Mouse (Mus musculus) heart, embryonic 16.5 days (tissue): ENCODE measurements around the gene Ssh1. TPM values are rescaled to one million over a fixed set of nuclear protein-coding genes. Genes with fewer than 3 reads are reported as not detected.

Source experiments
- ATAC-seq: fragments of 200-750 bp; cut with Nextera tagmentation; replicated peaks from 2 replicates; pipeline ENCODE4 v1.8.0; 2017; ENCODE audit warnings: moderate number of reproducible peaks; ENCODE audit not compliant: insufficient read depth, low FRiP score; ENCODE audit errors: extremely low read depth
- H3K27ac ChIP-seq: fragments of 300-500 bp; sonication (generic); 2 replicates; pipeline ENCODE4 v1.5.1; 2014; ENCODE audit warnings: mild to moderate bottlenecking, low read length, control low read depth, moderate library complexity
- H3K27me3 ChIP-seq: fragments of 300-500 bp; sonication (generic); 2 replicates; pipeline ENCODE4 v1.6.1; 2014; ENCODE audit warnings: low read length, mixed read lengths; ENCODE audit not compliant: control insufficient read depth, insufficient read depth
- H3K36me3 ChIP-seq: fragments of 300-500 bp; sonication (generic); 2 replicates; pipeline ENCODE4 v1.6.1; 2014; ENCODE audit not compliant: control insufficient read depth, insufficient read depth
- H3K4me1 ChIP-seq: fragments of 300-500 bp; sonication (generic); 2 replicates; pipeline ENCODE4 v1.6.1; 2014; ENCODE audit warnings: low read length, mixed read lengths; ENCODE audit not compliant: control insufficient read depth, insufficient read depth
- H3K4me2 ChIP-seq: fragments of 300-500 bp; sonication (generic); 2 replicates; pipeline ENCODE4 v1.6.1; 2014; ENCODE audit warnings: low read depth, mild to moderate bottlenecking, control low read depth, low read length
- H3K4me3 ChIP-seq: fragments of 300-500 bp; sonication (generic); 2 replicates; pipeline ENCODE4 v1.5.1; 2014; ENCODE audit warnings: mild to moderate bottlenecking, control low read depth, low read length
- H3K9ac ChIP-seq: fragments of 300-500 bp; sonication (generic); 2 replicates; pipeline ENCODE4 v1.6.1; 2014; ENCODE audit warnings: low read length, control low read depth
- H3K9me3 ChIP-seq: fragments of 300-500 bp; sonication (generic); replicated peaks from 2 replicates; pipeline ENCODE4 v1.6.1; 2016; ENCODE audit warnings: low read length; ENCODE audit not compliant: control insufficient read depth
- WGBS: fragments of 180-500 bp; shearing (Covaris S2); extraction: QIAGEN DNeasy Blood & Tissue Kit; methylation state at CpG from one replicate; pipeline ENCODE4 v1.1.7; 2014; 5-methylcytosine and 5-hydroxymethylcytosine counted together
- polyA plus RNA-seq: library from polyadenylated mRNA; unstranded; fragments of >200 nt; fragmentation: Nextera tagmentation; extraction: Ambion mirVana; gene quantifications from 2 replicates; pipeline ENCODE4 v1.2.1, GENCODE M21; 2015

Gene Ssh1
- polyA plus RNA-seq, 1 experiment from 2014 or later, result 8.6 TPM

- peaks cover 22% of the 10 kb centered on the region for H3K4me1 ChIP-seq
- H3K36me3 ChIP-seq, result peaks cover 18% of the 10 kb centered on the region
- peak overlapping the region; percentile 50 for H3K27ac ChIP-seq
- H3K4me3 ChIP-seq, result no peak overlapping the region
- no peak overlapping the region for H3K4me2 ChIP-seq
- 41% methylated on average over 7 of the region's 7 CpGs for WGBS
- H3K27me3 ChIP-seq, result no peaks in the 10 kb centered on the region
- no peak; the same call in 1 of the 2 replicates for ATAC-seq
- no peaks in the 10 kb centered on the region for H3K9me3 ChIP-seq
- H3K9ac ChIP-seq, result 0 out of 2 replicates have a peak overlapping the region, but pooled peaks have one; percentile 35
These were observed 56.0 kb downstream of the Ssh1 start for GRCm38 (mm10) chr5:113937650-113938049.

- H3K4me2 ChIP-seq, result peak overlapping the region; percentile 25; the same call in 1 of the 2 replicates
These were observed 59.8 kb downstream of the Ssh1 start for GRCm38 (mm10) chr5:113933889-113934288.

GRCm38 (mm10) chr5:113933480-113933879, 60.2 kb downstream of the Ssh1 start:
- no peaks in the 10 kb centered on the region for H3K27me3 ChIP-seq
- no peaks in the 10 kb centered on the region; the same call in none of the 2 replicates for H3K9me3 ChIP-seq
- peak overlapping the region; percentile 59 for H3K27ac ChIP-seq
- H3K4me3 ChIP-seq, result no peak overlapping the region
- ATAC-seq, result no peak
- H3K4me1 ChIP-seq, result peaks cover 25% of the 10 kb centered on the region
- peak overlapping the region; percentile 25; the same call in 1 of the 2 replicates for H3K4me2 ChIP-seq
- WGBS, result 74% methylated on average over 4 of the region's 4 CpGs
- H3K36me3 ChIP-seq, result no peaks in the 10 kb centered on the region
- no peak overlapping the region for H3K9ac ChIP-seq

More at GRCm38 (mm10) chr5:113933889-113934288, 59.8 kb downstream of the Ssh1 start:
- ATAC-seq, result no peak
- H3K27ac ChIP-seq, result peak overlapping the region; percentile 59
- H3K36me3 ChIP-seq, result no peaks in the 10 kb centered on the region
- 30% methylated on average over 6 of the region's 6 CpGs for WGBS
- no peaks in the 10 kb centered on the region for H3K27me3 ChIP-seq
- H3K4me3 ChIP-seq, result no peak overlapping the region
- H3K4me1 ChIP-seq, result peaks cover 25% of the 10 kb centered on the region
- no peaks in the 10 kb centered on the region; the same call in 1 of the 2 replicates for H3K9me3 ChIP-seq
- no peak overlapping the region for H3K9ac ChIP-seq

GRCm38 (mm10) chr5:113932310-113932709, 61.4 kb downstream of the Ssh1 start:
- 62% methylated on average over 3 of the region's 3 CpGs for WGBS
- Histone ChIP-seq H3K4me1 (peaks cover 15% of the 10 kb centered on the region), H3K27ac (no peak overlapping the region), H3K4me3 (no peak overlapping the region), H3K9ac (no peak overlapping the region), H3K9me3 (peaks cover 9% of the 10 kb centered on the region), H3K27me3 (no peaks in the 10 kb centered on the region), H3K4me2 (no peak overlapping the region), H3K36me3 (no peaks in the 10 kb centered on the region)
- no peak for ATAC-seq

DNA sequence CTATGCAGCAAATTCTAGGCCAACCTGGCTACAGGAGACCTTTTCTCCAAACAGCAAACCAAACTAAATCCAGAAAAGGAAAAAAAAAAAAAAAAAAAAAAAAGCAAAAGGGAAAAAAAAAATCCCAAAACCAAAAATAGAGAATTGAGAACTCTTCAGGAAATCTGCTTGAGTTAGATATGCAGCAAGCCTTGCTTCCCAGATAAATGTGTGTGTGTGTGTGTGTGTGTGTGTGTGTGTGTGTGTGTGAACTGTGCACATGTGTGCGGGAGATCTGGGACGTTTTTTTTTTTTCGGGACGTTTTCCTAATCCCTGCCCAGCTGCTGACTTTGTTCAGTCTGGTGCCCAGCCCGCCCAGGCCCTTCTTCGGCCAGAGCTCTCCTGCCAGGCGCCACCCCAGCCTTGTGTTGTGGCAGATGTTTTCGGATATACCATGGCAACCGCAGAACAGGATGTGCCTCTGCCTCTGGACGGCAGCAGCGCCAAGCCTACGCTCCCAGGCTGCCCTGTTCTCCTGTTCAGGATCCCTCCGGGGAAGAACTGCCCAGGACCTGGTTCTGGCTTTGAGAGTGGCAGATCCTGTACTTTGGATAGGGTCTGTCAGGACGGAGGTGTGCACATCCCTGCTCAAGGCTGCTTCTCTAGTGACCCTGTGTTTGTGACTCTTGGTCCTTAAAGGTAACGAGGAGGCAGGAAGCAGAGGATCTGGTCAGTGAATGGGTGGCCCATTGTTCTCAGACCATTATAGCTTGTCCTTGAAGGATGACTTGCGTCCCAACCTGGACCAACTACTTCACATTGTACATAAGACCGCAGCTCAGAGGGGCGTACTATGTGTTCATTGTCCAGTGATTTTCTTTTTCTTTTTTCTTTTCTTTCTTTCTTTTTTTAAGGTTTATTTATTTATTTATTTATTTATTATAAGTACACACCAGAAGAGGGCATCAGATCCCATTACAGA, 62.8 kb downstream of the Ssh1 start:
- peaks cover 13% of the 10 kb centered on the region for H3K4me1 ChIP-seq
- peak overlapping the region; percentile 87 for H3K27ac ChIP-seq
- 0 out of 2 replicates have a peak overlapping the region, but pooled peaks have one; percentile 28 for H3K9ac ChIP-seq
- peaks cover 9% of the 10 kb centered on the region for H3K9me3 ChIP-seq
- peak overlapping the region; percentile 53 for H3K4me2 ChIP-seq
- ATAC-seq, result peak; percentile 75
- 30% methylated on average over 18 of the region's 18 CpGs for WGBS
- H3K4me3 ChIP-seq, result peak overlapping the region; percentile 13; the same call in 1 of the 2 replicates
- H3K27me3 ChIP-seq, result no peaks in the 10 kb centered on the region
- no peaks in the 10 kb centered on the region for H3K36me3 ChIP-seq

DNA sequence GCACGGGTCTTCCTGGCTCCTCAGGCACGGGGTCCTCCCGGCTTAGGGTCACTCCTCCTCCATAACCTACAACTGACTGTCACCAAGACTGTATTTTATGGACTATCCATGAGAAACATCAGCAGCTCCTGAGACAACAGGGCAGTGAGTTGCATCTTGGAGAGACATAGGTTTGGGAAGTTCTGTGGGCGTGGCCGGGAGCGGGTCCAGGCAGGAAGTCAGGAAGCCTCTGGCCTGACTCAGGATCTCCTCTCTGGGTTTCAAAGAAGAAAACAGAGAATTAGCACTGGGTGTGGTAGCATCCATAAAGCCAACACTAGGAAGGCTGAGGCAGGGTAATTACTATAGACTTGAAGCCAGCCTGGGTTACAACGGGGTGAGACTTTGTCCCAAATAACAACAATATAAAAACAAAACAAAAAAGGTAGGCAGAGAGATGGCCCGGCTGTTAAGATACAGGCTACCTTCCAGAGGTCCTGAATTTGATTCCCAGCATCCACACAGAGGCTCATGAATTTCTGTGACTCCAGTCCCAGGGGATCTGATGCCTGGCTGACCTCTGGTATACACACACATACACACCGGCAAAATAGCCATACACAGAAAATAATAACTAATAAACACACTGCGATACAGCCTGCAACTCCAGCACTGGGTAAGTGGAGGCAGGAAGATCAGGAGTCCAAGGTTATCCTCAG, 63.6 kb downstream of the Ssh1 start:
- WGBS, result 50% methylated on average over 10 of the region's 10 CpGs

GRCm38 (mm10) chr5:113929526-113929925, 64.2 kb downstream of the Ssh1 start:
- H3K27me3 ChIP-seq, result no peaks in the 10 kb centered on the region
- no peak for ATAC-seq
- H3K9ac ChIP-seq, result no peak overlapping the region
- H3K9me3 ChIP-seq, result peaks cover 9% of the 10 kb centered on the region
- H3K27ac ChIP-seq, result peak overlapping the region; percentile 70
- H3K4me3 ChIP-seq, result no peak overlapping the region
- H3K4me1 ChIP-seq, result peaks cover 13% of the 10 kb centered on the region
- no peaks in the 10 kb centered on the region for H3K36me3 ChIP-seq
- 59% methylated on average over 10 of the region's 10 CpGs for WGBS
- H3K4me2 ChIP-seq, result peak overlapping the region; percentile 5; the same call in 1 of the 2 replicates

More for the DNA sequence above, 63.6 kb downstream of the Ssh1 start:
- Histone ChIP-seq H3K27ac (peak overlapping the region; percentile 70), H3K4me2 (peak overlapping the region; percentile 5; the same call in 1 of the 2 replicates), H3K9ac (no peak overlapping the region), H3K4me3 (no peak overlapping the region), H3K27me3 (no peaks in the 10 kb centered on the region), H3K36me3 (no peaks in the 10 kb centered on the region), H3K4me1 (peaks cover 13% of the 10 kb centered on the region), H3K9me3 (peaks cover 9% of the 10 kb centered on the region)
- no peak for ATAC-seq

- Histone ChIP-seq H3K27me3 (no peaks in the 10 kb centered on the region), H3K36me3 (no peaks in the 10 kb centered on the region), H3K4me1 (no peaks in the 10 kb centered on the region), H3K4me3 (no peak overlapping the region), H3K9ac (no peak overlapping the region), H3K27ac (no peak overlapping the region), H3K9me3 (peaks cover 9% of the 10 kb centered on the region), H3K4me2 (no peak overlapping the region)
- 80% methylated on average over 4 of the region's 4 CpGs for WGBS
- ATAC-seq, result no peak
These were observed 69.1 kb downstream of the Ssh1 start for GRCm38 (mm10) chr5:113924608-113925007.
